Mouse (Mus musculus): ENCODE data around the gene Tpi1. TPM values are rescaled to one million over a fixed set of nuclear protein-coding genes. Genes with fewer than 3 reads are reported as not detected.

Tpi1 gene
- 383 and 391 TPM in 2 replicates for polyA plus RNA-seq (2015; fragmentation: Nextera tagmentation; extraction: Ambion mirVana)

GRCm38 (mm10) chr6:124813933-124814332, at the start of gene Tpi1:
Tpi1 (minus strand) TSS chr6:124814296.
- H3K27me3 ChIP-seq (replicated peaks): no peaks in the 10 kb centered on the region
- no peaks in the 10 kb centered on the region for H3K9me3 ChIP-seq
- ATAC-seq (replicated peaks): peak; percentile 89
- peak within 1 kb of the TSS; percentile 59 for H3K4me3 ChIP-seq
- H3K27ac ChIP-seq: peak within 1 kb of the TSS; percentile 84
- WGBS: under 1% methylated on average over 22 of the region's 22 CpGs
- peaks cover 23% of the 10 kb centered on the region; the same call in 1 of the 2 replicates for H3K36me3 ChIP-seq (replicated peaks)
- H3K9ac ChIP-seq: peak within 1 kb of the TSS; percentile 63
- peak within 1 kb of the TSS; percentile 87 for H3K4me2 ChIP-seq
- peaks cover 35% of the 10 kb centered on the region for H3K4me1 ChIP-seq

GRCm38 (mm10) chr6:124863125-124863657, 49.1 kb upstream of the Tpi1 start:
- Histone ChIP-seq H3K4me1 (peaks cover 73% of the 10 kb centered on the region), H3K9me3 (no peaks in the 10 kb centered on the region), H3K4me3 (peak overlapping the region; percentile 81), H3K36me3 (replicated peaks) (no peaks in the 10 kb centered on the region), H3K9ac (peak overlapping the region; percentile 92), H3K27me3 (replicated peaks) (no peaks in the 10 kb centered on the region), H3K27ac (peak overlapping the region; percentile 97), H3K4me2 (peak overlapping the region; percentile 75)
- peak; percentile 34 for ATAC-seq (replicated peaks)
- WGBS: 0% methylated on average over 8 of the region's 16 CpGs

GRCm38 (mm10) chr6:124862406-124863124, 48.5 kb upstream of the Tpi1 start:
- ATAC-seq (replicated peaks): peak; percentile 5
- Histone ChIP-seq H3K4me1 (peaks cover 79% of the 10 kb centered on the region), H3K9me3 (no peaks in the 10 kb centered on the region), H3K36me3 (replicated peaks) (no peaks in the 10 kb centered on the region), H3K9ac (peak overlapping the region; percentile 92), H3K27ac (peak overlapping the region; percentile 97), H3K4me2 (peak overlapping the region; percentile 75), H3K27me3 (replicated peaks) (no peaks in the 10 kb centered on the region), H3K4me3 (peak overlapping the region; percentile 81)
- WGBS: 3% methylated on average over 8 of the region's 8 CpGs

GRCm38 (mm10) chr6:124861802-124862201, 47.7 kb upstream of the Tpi1 start:
- no peak for ATAC-seq (replicated peaks)
- Histone ChIP-seq H3K9ac (peak overlapping the region; percentile 92), H3K36me3 (replicated peaks) (no peaks in the 10 kb centered on the region), H3K4me1 (peaks cover 79% of the 10 kb centered on the region), H3K4me3 (peak overlapping the region; percentile 81), H3K9me3 (no peaks in the 10 kb centered on the region), H3K27ac (peak overlapping the region; percentile 97), H3K4me2 (peak overlapping the region; percentile 75), H3K27me3 (replicated peaks) (no peaks in the 10 kb centered on the region)
- 46% methylated on average over 3 of the region's 3 CpGs for WGBS

- no peaks in the 10 kb centered on the region for H3K9me3 ChIP-seq
- no peaks in the 10 kb centered on the region for H3K27me3 ChIP-seq (replicated peaks)
- H3K27ac ChIP-seq: peak overlapping the region; percentile 97
- H3K9ac ChIP-seq: peak overlapping the region; percentile 92
- peak overlapping the region; percentile 81; the same call in 1 of the 2 replicates for H3K4me3 ChIP-seq
- 80% methylated on average over 19 of the region's 19 CpGs for WGBS
- ATAC-seq (replicated peaks): no peak
- no peaks in the 10 kb centered on the region for H3K36me3 ChIP-seq (replicated peaks)
- H3K4me2 ChIP-seq: peak overlapping the region; percentile 75
- H3K4me1 ChIP-seq: peaks cover 81% of the 10 kb centered on the region
Measured at GRCm38 (mm10) chr6:124861266-124861665, 47.2 kb upstream of the Tpi1 start.

GRCm38 (mm10) chr6:124860511-124860910, 46.4 kb upstream of the Tpi1 start:
- Histone ChIP-seq H3K9me3 (no peaks in the 10 kb centered on the region), H3K4me2 (peak overlapping the region; percentile 75), H3K27me3 (replicated peaks) (no peaks in the 10 kb centered on the region), H3K27ac (peak overlapping the region; percentile 77), H3K9ac (peak overlapping the region; percentile 92; the same call in 1 of the 2 replicates), H3K4me3 (peak overlapping the region; percentile 8), H3K4me1 (peaks cover 81% of the 10 kb centered on the region), H3K36me3 (replicated peaks) (no peaks in the 10 kb centered on the region)
- ATAC-seq (replicated peaks): no peak
- 77% methylated on average over 9 of the region's 9 CpGs for WGBS

- Histone ChIP-seq H3K9ac (peak overlapping the region; percentile 92), H3K27me3 (replicated peaks) (no peaks in the 10 kb centered on the region), H3K4me2 (peak overlapping the region; percentile 75), H3K9me3 (no peaks in the 10 kb centered on the region), H3K4me3 (peak overlapping the region; percentile 8), H3K27ac (peak overlapping the region; percentile 77), H3K4me1 (peaks cover 77% of the 10 kb centered on the region), H3K36me3 (replicated peaks) (no peaks in the 10 kb centered on the region)
- WGBS: 4% methylated on average over 12 of the region's 12 CpGs
- ATAC-seq (replicated peaks): no peak
Measured at GRCm38 (mm10) chr6:124859725-124860124, 45.6 kb upstream of the Tpi1 start.

GRCm38 (mm10) chr6:124858561-124859318, 44.6 kb upstream of the Tpi1 start:
- 81% methylated on average over 27 of the region's 28 CpGs for WGBS
- H3K4me2 ChIP-seq: peak overlapping the region; percentile 87
- 0 out of 2 replicates have a peak overlapping the region, but pooled peaks have one; percentile 99 for H3K27ac ChIP-seq

GRCm38 (mm10) chr6:124857840-124858530, 43.9 kb upstream of the Tpi1 start:
- Histone ChIP-seq H3K4me1 (peaks cover 66% of the 10 kb centered on the region), H3K9me3 (no peaks in the 10 kb centered on the region), H3K27me3 (replicated peaks) (no peaks in the 10 kb centered on the region), H3K27ac (peak overlapping the region; percentile 99), H3K36me3 (replicated peaks) (no peaks in the 10 kb centered on the region), H3K4me3 (peak overlapping the region; percentile 74), H3K4me2 (peak overlapping the region; percentile 87), H3K9ac (peak overlapping the region; percentile 94; the same call in 1 of the 2 replicates)
- no peak for ATAC-seq (replicated peaks)
- WGBS: 25% methylated on average over 26 of the region's 26 CpGs

More at GRCm38 (mm10) chr6:124858561-124859318, 44.6 kb upstream of the Tpi1 start:
- Histone ChIP-seq H3K4me3 (no peak overlapping the region), H3K9me3 (no peaks in the 10 kb centered on the region), H3K27me3 (replicated peaks) (no peaks in the 10 kb centered on the region), H3K4me1 (peaks cover 69% of the 10 kb centered on the region), H3K36me3 (replicated peaks) (no peaks in the 10 kb centered on the region), H3K9ac (no peak overlapping the region)
- no peak for ATAC-seq (replicated peaks)

- Histone ChIP-seq H3K4me3 (peak within 1 kb of the TSS; percentile 74), H3K27ac (peak within 1 kb of the TSS; percentile 99), H3K36me3 (replicated peaks) (0 out of 2 replicates have a peak, but pooled peaks cover 4% of the 10 kb centered on the region), H3K9ac (peak within 1 kb of the TSS; percentile 94), H3K4me2 (peak within 1 kb of the TSS; percentile 87), H3K27me3 (replicated peaks) (no peaks in the 10 kb centered on the region), H3K9me3 (no peaks in the 10 kb centered on the region), H3K4me1 (peaks cover 58% of the 10 kb centered on the region)
- under 1% methylated on average over 75 of the region's 86 CpGs for WGBS
- ATAC-seq (replicated peaks): peak; percentile 91
Measured at GRCm38 (mm10) chr6:124856916-124857839, 43.1 kb upstream of the Tpi1 start, which contains the start of gene P3h3. P3h3 (minus strand) TSS chr6:124857752.

GRCm38 (mm10) chr6:124856321-124856720, 42.2 kb upstream of the Tpi1 start:
- H3K27me3 ChIP-seq (replicated peaks): no peaks in the 10 kb centered on the region
- H3K27ac ChIP-seq: peak overlapping the region; percentile 99
- H3K36me3 ChIP-seq (replicated peaks): 0 out of 2 replicates have a peak, but pooled peaks cover 4% of the 10 kb centered on the region
- 3% methylated on average over 14 of the region's 14 CpGs for WGBS
- peak; percentile 89 for ATAC-seq (replicated peaks)
- H3K9me3 ChIP-seq: no peaks in the 10 kb centered on the region
- H3K9ac ChIP-seq: peak overlapping the region; percentile 94
- peaks cover 50% of the 10 kb centered on the region for H3K4me1 ChIP-seq
- peak overlapping the region; percentile 87 for H3K4me2 ChIP-seq
- H3K4me3 ChIP-seq: peak overlapping the region; percentile 74

Measured in midbrain, embryonic 15.5 days (tissue).